Mouse (Mus musculus) layer of hippocampus, adult 18-20 months (tissue): ENCODE results near the gene Hoxb5. TPM values are rescaled to one million over a fixed set of nuclear protein-coding genes. Genes with fewer than 3 reads are reported as not detected.

Experiments used
- DNase-seq, 2 experiments: peaks; one replicate each; pipeline ENCODE4 v3.0.0; 2022; ENCODE audit warnings: low spot score in 2 of 2
- total RNA-seq, 2 experiments: library from RNA; stranded (reverse); gene quantifications; 2 replicates each; pipeline ENCODE4 v1.2.3; 2021

Gene Hoxb5
- total RNA-seq, 2 experiments from 2014 or later: not detected

DNA sequence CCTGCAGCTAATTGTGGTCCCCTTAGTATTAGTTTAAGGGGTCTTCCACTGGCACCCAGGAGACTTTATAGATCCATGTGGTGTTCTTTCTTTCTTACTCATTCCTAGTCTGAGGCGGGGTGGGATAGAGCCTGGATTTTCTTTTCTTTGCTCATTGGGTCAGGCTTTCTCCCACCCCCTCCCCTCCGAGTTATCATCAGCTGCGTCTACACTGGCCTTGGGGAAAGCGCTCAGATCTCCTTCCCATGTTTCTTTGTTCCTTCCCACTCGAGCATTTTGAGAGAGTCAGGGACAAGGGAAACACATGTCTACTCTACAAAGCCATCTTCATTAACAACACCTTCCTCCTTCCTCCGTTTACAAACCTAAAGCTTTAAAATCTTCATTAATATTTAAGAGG lies 33.9 kb downstream of the Hoxb5 start:
- DNase-seq: no peak

- DNase-seq: no peak
These were observed 36.1 kb downstream of the Hoxb5 start for GRCm38 (mm10) chr11:96338957-96339855.

DNA sequence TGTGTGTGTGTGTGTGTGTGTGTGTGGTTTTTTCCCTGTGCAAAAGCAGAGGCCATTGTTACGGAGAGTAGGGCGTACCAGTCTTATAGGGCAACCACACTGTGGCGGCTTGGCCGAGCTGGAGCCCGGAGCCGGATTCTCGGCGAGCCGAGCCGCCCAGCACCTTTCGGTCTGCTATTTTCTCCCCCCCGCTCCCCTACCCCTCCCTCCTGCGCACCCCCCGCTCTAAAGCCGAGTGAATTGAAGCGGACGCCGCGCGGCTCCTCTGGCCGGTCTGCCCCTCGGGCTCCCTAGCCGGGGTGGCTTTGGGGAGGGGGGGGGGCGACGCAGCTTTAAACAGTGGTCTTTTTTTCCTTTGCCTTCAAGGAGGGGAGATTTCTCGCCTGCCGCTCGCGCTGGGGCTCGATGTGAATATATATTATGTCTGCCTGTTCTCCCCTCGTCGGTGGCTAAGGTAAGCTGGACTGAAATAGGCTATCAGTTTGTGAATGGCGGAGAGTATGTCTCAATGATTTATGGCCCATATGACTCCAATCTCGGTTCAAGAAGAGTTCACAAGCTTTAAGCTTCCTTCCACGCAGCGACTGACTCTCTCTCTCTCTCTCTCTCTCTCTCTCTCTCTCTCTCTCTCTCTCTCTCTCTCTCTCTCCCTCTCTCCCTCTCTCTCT lies 37.7 kb downstream of the Hoxb5 start:
- no peak for DNase-seq

- no peak for DNase-seq
These were observed 38.8 kb downstream of the Hoxb5 start for GRCm38 (mm10) chr11:96341701-96342575.

DNA sequence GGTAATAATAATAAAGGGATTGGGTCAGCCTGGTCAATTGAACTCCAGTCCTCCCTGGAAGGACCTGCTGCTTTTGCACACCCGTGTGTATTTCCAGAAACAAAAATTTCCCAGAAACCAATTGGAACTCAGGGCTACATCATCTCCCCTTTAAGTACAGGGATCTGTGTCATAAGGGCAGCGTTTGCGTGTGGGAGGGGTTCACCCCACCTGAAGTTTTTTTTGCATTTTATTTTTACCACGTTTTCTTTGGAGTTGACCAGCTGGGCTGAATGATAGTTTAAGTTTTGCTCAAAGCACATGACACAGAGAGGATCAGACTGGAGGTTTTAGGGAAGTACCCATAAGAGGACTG lies 39.4 kb downstream of the Hoxb5 start:
- no peak for DNase-seq

DNA sequence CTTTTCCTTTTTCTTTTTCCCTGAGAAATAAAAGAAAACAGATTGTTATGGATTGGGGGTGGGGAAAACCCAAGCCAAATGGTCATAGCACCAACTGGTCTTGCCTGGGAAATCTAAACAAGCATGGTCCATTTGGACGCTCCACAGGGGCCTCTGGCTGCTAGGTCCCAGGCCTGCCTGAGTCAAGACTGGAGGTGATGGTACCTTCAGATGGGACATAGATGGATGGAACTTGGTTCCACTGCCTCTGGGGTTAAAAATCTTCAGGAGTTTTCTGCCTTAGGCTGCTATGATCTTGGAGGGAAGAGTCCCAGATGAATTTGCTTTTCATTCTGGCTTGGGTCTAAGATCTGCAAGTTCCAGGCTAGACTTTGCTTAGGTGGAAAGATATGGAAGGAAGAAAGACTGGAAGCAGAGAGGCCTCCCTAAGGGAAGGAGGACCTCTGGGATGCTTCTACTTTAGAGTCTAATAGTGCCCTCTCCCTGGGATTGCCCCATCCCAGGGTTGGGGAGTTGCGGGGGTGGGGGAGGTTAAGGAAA lies 40.1 kb downstream of the Hoxb5 start:
- DNase-seq: no peak

DNA sequence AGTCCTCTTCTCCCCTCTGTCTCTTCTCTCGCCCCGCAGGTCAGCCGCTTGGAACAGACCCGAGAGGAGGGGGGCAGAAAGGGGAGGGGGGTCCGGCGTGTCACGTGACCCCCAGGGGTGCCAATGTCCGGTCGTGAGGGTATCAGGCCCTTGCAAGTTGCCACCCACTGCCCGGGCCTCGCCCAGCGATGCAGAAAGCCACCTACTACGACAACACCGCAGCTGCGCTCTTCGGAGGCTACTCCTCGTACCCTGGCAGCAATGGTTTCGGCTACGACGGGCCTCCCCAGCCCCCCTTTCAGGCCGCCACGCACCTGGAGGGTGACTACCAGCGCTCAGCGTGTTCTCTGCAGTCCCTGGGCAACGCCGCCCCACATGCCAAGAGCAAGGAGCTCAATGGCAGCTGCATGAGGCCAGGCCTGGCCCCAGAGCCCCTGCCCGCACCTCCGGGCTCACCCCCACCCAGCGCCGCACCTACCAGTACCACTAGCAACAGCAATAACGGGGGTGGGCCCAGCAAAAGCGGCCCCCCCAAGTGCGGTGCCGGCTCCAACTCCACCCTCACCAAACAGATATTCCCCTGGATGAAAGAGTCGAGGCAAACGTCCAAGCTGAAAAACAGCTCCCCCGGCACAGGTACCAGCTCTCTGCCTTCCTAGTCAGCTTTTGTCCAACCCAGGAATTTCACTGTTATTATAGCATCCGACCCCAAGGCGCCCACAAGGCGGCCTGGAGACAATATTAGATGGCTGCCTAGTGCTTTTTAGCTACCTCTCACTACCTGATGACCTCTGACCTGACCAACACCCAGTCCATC lies 41.1 kb downstream of the Hoxb5 start:
- DNase-seq: no peak

DNA sequence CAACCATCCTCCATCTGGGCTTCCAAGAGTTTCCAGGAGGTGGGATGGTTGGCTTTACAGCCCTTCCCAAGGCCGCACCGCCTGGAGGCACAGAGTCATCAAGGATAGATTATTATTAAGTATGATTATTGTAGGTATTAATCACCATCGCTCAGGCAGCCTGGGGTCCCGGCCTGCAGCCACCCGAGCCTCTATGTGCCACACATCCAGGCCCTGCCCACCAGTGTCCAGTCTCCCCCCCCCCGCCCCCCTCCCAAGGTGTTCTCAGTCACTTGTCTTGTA lies 41.7 kb downstream of the Hoxb5 start:
- no peak for DNase-seq

DNA sequence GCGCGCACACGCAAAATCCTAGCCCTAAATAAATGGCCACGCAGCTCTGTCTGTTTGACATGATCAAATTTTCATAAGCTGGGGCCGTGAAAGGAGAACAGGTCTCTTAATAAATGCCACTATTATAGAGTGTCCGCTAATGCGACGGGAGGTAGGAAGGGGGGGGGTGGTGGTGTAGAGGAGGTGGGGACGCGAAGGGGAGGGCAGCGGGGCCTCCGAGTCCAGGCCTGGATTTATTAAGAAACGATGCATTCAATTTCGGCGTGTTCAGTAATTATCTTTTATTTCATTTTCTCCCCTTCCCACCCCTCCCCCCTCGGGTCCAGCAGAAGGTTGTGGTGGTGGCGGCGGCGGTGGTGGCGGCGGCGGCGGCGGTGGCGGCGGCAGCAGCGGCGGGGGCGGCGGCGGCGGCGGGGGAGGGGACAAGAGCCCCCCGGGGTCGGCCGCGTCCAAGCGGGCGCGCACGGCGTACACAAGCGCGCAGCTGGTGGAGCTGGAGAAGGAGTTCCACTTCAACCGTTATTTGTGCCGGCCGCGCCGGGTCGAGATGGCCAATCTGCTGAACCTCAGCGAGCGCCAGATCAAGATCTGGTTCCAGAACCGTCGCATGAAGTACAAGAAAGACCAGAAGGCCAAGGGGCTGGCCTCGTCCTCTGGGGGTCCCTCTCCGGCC lies 42.2 kb downstream of the Hoxb5 start:
- DNase-seq: no peak

DNA sequence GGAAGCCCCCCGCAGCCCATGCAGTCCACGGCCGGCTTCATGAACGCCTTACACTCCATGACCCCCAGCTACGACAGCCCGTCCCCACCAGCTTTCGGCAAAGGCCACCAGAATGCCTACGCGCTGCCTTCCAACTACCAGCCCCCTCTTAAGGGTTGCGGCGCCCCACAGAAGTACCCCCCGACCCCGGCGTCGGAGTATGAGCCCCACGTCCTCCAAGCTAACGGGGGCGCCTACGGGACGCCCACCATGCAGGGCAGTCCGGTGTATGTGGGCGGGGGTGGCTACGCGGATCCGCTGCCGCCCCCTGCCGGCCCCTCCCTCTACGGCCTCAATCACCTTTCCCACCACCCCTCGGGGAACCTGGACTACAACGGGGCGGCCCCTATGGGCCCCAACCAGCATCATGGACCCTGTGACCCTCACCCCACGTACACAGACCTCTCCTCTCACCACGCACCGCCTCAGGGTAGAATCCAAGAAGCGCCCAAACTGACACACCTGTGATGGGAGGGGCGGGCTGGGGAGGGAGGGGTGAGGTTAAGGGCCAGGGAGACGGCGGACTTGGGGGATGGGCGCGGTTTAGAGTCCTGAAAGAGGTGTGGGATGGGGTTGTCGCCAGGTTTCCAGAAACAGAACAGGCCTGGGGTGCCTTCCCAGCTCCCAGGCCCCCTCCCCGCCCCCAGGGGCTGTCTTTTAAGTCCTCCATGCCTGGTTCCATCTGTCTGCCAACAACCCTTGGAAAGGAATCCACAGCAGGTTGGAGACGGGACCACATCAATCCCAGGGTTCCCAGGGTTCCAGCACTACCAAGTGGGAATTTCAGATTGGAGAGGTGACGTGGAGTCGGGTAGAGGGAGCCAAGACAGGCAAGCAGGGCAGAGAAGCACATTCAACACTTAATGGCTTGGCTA lies 43.0 kb downstream of the Hoxb5 start:
- no peak for DNase-seq

DNA sequence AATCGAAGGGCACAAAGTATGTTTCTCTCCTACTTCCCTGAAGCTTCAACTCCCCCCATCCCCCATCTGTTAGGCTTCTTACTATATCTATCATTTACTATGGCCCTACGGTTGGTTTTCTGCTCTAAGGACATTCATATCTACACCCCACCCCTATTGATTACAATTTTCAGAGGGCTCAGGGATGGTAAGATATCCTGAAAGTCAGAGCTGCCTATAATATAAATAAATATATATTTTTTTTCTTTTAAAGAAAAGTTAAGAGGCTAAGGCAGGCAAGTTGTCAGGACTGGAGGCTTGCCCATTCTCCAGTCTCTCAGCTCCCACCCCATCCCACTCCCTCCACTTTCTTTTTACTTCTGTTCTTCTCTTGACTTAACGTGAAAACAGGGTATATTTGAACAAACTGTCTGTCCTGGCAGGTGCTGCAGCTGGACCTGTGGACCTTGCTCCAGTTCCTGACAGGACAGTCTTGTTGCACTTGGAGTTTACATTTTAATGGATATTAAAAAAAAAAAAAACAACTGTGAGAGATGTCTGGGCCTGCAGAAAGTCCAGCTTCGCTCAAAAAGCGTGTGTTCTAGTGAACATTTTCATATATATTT lies 43.9 kb downstream of the Hoxb5 start:
- DNase-seq: no peak

- no peak for DNase-seq
These were observed 44.6 kb downstream of the Hoxb5 start for GRCm38 (mm10) chr11:96347717-96348116.

DNA sequence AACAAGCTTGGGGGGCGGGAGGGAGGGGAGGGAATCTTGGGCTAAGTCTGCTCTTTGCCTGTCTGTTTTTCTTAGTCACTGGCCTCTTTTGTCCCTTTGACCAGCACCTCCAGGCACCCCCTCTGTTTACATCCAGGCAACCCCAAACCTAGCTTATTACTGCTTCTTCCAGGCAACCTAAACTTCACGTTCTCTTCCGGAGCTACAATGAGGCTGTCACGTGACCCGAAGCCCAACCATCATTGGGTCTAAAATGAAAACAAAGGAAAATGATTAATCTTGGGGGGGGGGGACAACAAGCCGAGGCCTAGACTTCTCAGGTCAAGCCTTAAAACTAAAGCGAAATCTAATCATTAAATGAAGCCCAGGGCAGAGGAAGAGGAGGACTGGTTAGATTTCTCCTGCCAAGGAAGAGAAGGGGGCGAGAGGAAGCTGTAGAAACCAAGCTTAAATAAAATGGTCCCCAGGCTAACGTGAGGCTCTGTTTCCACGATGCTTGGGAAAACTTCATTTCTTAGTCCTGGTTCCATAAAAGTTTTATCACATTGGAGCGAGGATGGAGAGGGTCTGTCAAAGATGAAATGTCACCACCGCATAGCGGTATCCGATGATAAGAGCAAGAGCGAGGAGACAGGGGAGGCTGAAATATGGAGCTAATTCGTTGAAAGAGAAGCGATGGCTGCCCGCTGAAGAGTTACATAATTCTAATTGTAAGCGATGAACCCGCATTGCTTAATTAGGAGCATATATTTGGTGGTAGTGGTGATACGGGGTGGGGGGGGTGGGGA lies 45.2 kb downstream of the Hoxb5 start:
- no peak for DNase-seq

DNA sequence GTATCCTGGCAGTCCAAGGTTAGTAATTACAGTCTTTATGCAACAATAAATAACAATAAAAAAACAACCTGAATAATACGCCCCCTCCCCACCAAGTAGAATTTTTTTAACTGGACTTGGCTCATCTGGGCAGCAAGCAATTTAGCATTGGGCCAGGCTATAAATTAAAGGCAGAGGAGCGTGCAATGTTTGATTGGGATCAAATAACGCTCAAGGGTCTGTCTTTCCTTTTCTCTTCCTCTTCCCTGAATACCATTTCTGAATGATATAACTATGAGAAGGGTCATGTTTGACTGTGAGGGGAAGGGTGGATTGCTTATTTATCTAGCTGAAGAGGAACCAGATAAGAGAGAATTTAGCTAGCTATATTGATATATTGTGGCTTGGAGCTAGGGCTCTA lies 45.9 kb downstream of the Hoxb5 start:
- no peak for DNase-seq

DNA sequence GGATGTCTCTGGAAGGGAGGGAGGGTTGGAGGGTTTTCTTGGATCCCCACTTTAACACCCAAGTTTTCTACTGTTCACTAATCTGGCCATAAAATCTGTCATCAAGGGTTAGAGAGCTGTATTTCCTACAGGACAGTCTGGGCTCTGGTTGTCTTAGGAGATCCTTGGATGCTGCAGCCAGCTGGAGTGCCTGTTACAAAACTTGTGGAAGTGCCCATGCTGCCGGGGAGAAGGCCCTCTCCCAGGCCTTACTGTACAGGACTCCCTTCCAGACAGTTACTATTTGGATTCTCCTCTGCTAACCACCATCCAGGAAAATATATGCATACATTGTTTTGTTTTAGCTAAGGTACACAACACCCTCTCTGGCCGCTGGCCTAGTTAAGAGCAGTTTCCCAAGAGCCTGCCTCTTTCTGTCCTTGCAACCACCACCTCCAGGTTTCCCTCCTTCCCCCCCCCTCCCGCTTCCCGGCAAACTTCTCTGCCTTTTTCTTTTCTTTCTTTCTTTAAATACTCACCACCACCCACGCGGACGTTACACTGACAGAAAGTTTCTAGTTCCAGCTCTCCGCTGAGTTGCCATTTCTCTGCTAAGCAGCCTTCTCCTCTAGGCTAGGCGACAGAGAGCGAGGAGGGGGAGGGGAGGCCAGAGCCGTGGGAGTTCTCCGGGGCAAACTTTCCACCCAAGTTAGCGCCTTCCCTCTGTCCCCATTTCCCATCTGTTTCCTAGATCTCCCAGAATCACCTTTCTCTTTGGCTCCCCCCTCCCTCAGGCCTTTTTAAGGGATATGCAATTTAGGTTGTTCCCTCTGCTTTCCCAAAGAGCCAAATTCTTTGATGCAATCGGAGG lies 46.6 kb downstream of the Hoxb5 start:
- no peak for DNase-seq

- no peak for DNase-seq
These were observed 47.1 kb downstream of the Hoxb5 start, which contains the start of gene Hoxb2 for GRCm38 (mm10) chr11:96350341-96350624. Hoxb2 (plus strand) TSS chr11:96350525.

DNA sequence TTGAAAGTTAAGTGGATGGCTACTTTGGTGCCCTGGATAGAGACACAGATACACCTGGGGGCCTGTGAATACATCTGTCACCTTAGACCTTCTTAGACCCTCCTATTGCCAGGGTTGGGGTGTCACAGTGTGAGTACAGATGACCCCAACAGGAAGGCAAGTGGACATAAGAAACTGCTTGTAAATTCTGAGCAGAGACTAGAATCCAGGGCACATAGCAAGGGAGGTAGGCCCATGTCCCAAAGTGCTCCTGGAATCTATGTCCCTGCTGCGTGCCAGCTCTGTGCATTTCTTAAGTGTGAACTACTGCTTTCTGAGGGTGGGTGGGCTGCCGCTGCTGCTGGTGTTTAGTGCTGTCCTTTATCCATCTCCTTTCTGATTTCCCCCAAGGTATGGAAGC lies 47.7 kb downstream of the Hoxb5 start:
- no peak for DNase-seq
